Mouse (Mus musculus): ENCODE data around the gene Defb26.

Defb26 gene

DNA sequence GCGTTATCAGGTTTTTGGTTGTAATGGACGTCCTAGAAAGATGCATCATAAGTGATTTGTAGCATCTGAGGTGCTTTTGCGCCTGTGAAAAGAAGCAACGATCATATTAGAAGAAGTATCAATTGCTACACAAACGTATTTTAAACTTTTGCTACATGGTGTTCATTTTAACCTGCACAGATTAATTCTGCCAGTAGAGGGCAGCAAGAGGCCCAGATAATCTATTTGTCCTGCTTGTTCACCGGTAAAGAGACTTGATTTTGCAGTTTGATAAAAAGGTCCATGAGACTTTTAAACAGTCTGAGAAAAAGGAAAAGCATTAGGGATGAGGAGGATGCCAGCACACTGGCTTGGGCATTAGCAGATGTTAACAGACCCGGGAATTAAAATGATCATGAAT is 40.5 kb downstream of the Defb26 start:
- DNase-seq (ENCODE audit: low read depth, low spot score), result peak; percentile 50

DNA sequence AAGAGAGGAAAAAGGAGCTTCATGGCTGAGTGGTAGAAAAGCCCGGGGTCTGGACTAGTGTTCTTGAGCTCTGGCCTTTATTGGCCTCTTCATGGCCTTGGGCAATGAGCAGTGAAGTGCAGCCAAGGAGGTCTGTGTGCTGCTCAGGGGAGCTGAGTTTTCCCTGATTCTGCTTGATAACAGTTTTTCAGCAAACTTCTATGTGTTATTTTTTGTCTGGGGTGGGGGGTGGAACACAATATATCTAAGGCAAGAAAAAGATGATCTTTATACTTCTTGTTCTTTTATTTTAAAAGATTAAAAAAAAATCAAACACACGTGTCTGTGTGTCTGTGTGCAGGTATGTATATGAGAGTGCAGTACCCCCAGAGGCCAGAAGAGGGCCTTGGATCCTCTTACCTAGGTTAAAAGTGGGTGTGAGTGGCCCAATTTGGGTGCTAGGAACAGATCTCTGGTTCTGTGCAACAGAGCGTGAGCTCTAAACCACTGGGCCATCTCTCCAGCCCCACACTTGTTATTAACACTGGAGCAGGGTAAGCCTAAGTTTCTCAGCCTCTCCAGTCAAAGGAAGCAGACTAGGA is 46.8 kb downstream of the Defb26 start, which contains the start of gene Defb23:
Gene Defb23, minus strand, starts transcription at position 51 of the 581 bp plus-strand sequence.
- peak; percentile 25 for DNase-seq (ENCODE audit: low read depth, low spot score)

DNA sequence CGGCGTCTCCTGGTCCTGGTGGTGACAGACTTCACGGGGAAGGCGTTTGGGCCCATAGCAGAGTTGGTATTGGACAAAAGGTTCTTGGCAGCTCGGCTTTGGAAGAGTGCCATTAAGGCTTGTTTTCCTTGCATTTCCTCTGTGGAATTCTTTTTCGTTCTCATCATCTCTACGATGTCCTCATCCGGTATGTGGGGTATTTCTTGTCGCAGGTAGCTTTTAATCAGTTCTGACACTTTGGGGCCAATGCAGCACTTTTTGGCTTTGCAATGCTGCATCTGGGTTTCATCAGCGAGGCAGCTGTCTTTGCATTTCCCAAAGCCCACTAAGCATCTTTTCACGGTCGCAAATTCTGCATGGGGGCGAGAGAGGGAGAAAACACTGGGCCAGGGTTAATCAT is 52.3 kb downstream of the Defb26 start:
- DNase-seq (ENCODE audit: low read depth, low spot score), result no peak

Measured in ES-CJ7 (cell line).